Mouse (Mus musculus) layer of hippocampus, adult 9-11 months (tissue): Measurements from ENCODE around the gene Golm1.

Source experiments
- DNase-seq: peaks from one replicate; pipeline ENCODE4 v3.0.0; 2022

The Golm1 gene

DNA sequence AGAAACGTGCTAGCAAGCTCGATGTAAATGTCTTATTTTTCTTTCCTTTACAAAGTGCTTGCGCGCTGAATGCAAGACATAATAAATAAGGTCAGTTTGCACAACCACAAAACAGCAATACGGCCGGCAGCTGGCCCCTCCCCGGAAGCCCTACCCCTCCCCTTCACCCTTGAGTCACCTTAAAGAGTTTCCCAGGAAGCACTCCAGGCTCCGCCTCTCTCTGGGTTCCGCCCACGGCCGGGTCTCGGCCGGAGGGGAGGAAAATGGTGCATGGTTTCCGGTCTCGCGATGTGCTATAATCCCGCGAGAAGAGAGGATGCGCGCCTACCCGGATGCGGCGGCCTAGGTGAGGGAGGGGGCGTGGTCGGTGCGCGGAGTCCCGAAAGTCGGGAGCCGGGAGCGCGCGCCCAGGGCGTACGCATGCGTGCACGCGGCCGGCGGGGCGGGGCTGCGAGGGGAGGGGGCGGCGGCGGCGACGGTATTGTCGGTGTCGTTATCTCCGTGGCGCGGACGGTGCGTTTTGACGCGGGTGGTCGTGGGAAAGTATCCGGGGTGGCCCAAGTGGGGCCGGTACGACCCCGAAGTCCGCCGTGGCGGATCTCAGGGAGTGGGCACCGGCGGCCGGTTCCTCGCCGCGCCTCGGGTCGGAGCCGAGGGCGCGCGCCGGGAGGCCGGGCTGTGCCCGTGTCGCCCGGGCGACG is 90.5 kb downstream of the Golm1 start, which contains the start of the genes Agtpbp1 and Naa35:
Agtpbp1 (minus strand) TSS at position 281 of the 701 bp plus-strand sequence.
Naa35 (plus strand) TSS at position 313 of the 701 bp plus-strand sequence.
- peak; percentile 99 for DNase-seq
